Mouse (Mus musculus) heart, postnatal 25 days (tissue): ENCODE data around the gene Ap5s1. TPM values are rescaled to one million over a fixed set of nuclear protein-coding genes. Genes with fewer than 3 reads are reported as not detected.

Experiments
- DNase-seq: peaks from one replicate; pipeline ENCODE4 v3.0.0; 2022; ENCODE audit warnings: low spot score
- intact Hi-C: fragments of 180-260 bp; cut with DNase I; formaldehyde crosslinking; loops from one replicate; pipeline ENCODE4 v1.15.1; 2025
- total RNA-seq, 2 experiments: library from RNA; stranded (reverse); gene quantifications; 2 replicates each; pipeline ENCODE4 v1.2.3; 2021

The Ap5s1 gene
- total RNA-seq, 2 experiments from 2014 or later: 34.4 to 42.7 TPM

GRCm38 (mm10) chr2:131255738-131256137 is 48.9 kb downstream of the Ap5s1 start:
- intact Hi-C loops: loop anchor here (2.0 to 10.0 kb wide), 2 partner anchors 161 to 291 kb away; no protein-coding TSS in a partner anchor
- DNase-seq: no peak

DNA sequence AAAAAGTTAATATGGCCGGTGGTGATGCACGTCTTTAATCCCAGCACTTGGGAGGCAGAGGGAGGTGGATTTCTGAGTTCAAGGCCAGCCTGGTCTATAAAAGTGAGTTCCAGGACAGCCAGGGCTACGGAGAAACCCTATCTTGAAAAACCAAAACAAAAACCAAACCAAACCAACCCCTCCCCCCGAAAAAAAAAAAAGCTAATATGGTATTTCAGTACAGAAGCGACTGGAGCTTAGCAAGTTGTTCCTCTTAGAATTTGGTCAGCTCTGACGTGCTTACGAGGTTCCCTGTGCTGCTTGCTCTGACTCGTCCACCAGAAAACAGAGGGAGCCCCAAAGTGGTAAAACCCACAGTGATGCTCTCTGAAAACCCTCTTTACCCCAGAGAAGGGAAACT is 51.8 kb downstream of the Ap5s1 start:
- no peak for DNase-seq
- intact Hi-C loops: loop anchor here (10.0 kb wide), 1 partner anchor 294 kb away; no protein-coding TSS in a partner anchor

DNA sequence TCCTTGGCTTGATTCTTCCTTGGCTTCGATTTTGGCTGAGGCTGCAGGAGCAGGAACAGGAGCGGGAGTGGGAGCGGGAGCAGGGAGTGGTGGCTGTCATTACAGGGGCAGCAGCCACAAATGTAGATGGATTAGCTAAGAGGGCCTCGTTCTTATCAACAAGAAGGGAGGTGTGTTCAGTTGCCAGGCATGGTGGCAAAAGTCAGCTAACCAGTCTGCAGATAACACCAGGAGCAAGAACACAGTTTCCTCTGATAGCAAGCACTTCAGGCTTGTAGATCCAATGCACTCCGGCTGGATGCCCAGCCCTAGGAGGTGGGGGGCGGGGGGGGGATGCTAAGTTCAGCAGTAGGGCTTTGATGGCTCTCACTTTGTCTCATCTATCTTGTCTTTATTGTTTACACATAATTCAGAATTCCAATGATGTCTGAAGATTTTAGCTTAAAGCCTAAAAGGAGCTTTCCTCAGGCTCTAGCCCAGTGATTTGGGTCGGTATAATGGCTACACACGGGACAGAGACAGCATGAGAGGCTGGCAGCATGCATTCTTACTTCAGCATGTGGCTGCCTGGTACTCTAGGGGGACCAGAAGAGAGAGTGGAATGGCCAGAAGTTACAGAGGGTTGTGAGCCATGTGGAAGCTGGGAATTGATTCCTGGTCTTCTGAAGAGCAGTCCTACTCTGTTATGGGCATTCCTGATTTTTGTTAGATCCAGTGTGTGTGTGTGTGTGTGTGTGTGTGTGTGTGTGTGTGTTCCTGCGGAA is 53.8 kb downstream of the Ap5s1 start:
- no peak for DNase-seq
- intact Hi-C loops: loop anchor here (5.0 kb wide), 2 partner anchors 92 to 157 kb away; partner anchors contain the start of gene Rnf24

DNA sequence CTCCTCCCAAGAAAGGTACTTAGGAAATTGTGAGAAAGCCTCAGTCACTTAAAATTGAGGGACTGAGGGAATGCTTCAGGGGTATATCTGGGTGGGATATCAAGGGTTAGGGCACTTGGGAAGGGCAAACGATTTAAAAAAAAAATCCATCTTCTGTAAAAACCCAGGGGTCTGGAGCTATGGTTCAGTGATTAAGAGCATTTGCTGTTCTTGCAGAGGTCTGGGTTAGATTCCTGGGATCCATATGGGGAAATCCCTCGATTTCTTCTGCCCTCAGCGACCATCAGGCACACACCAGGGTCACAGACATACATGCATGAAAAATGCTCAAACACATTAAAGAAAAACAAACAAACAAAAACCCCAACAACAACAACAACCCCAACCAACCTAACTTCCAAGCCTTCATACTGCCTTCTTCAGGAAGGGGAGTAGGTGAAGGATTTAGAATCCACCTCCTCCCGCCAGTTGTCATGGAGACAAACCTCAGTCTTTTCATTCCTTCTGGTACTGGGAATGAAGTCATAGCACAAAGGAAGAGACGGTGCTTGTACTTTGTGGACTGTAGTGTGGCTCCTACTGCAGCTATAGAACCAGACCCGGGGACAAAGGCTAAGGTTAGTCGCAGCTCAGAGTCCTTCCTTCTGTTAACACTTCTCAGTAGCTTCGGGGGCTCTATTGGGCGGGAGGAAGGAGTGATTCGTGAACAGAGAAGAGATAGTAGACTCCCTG is 54.8 kb downstream of the Ap5s1 start:
- DNase-seq: no peak
- intact Hi-C loops: loop anchor here (5.0 kb wide), 2 partner anchors 91 to 156 kb away; partner anchors contain the start of gene Rnf24

DNA sequence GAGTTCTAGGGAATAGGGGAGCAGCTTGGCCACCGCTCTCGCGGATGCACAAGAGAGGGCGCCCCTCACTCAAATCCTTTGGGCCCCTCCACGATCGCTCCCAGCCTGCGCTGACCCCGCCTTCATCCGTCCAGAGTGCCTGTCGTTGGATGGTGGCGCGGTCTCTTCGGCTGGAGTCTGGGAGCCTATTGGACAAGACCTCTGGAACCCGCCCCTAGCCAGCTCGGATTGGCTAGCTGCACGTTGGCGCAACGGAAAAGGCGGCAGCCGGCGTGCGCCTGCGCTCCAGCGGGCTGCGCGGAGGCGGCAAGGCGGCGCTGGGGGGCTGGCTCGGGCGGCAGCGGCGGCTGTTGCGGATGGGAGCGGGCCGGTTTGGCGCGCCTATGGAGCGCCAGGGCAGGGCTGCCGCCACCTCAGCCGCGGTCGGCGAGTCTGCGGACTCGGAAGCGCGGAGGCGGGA is 55.4 kb downstream of the Ap5s1 start, which contains the start of gene Pank2:
Gene Pank2, plus strand, starts transcription at position 283 of the 460 bp plus-strand sequence.
- peak; percentile 98 for DNase-seq
- intact Hi-C loops: loop anchor here (5.0 kb wide), 2 partner anchors 90 to 155 kb away; partner anchors contain the start of gene Rnf24

Other genes with a start within 250 kb of the Ap5s1 start
- gene Gfra4, start 164.0 kb upstream of the Ap5s1 start, total RNA-seq: 1 to 10 TPM; 6.6 to 7.0 TPM
- gene Adam33, start 143.3 kb upstream of the Ap5s1 start, total RNA-seq: 1 to 10 TPM in 1 of 2 experiments, under 1 TPM in 1; 0.99 to 2.3 TPM
- gene Siglec1, start 120.3 kb upstream of the Ap5s1 start, total RNA-seq: 1 to 10 TPM; 1.6 to 2.2 TPM
- gene Hspa12b, start 79.8 kb upstream of the Ap5s1 start, total RNA-seq: 10 to 100 TPM; 32.5 to 43.1 TPM
- gene Gm11037, start 73.6 kb upstream of the Ap5s1 start, total RNA-seq: not detected
- gene 1700037H04Rik, start 47.0 kb upstream of the Ap5s1 start, total RNA-seq: 10 to 100 TPM; 11.5 to 12.2 TPM
- 10 to 100 TPM; 76.6 to 80.9 TPM for gene Cenpb, start 27.0 kb upstream of the Ap5s1 start, total RNA-seq
- 1 to 10 TPM; 6.1 to 8.1 TPM for gene Cdc25b, start 20.1 kb upstream of the Ap5s1 start, total RNA-seq
- 1 to 10 TPM; 7.1 to 8.7 TPM for gene Spef1, start 19.8 kb upstream of the Ap5s1 start, total RNA-seq
- 10 to 100 TPM; 69.3 to 69.9 TPM for gene Mavs, start 27.0 kb downstream of the Ap5s1 start, total RNA-seq
- 10 to 100 TPM; 22.4 to 25.0 TPM for gene Pank2, start 55.4 kb downstream of the Ap5s1 start, total RNA-seq
- gene Rnf24, start 145.8 kb downstream of the Ap5s1 start, total RNA-seq: 1 to 10 TPM; 3.6 to 3.9 TPM